Mouse (Mus musculus): Measurements from ENCODE around the gene Ncoa1. TPM values are rescaled to one million over a fixed set of nuclear protein-coding genes. Genes with fewer than 3 reads are reported as not detected.

Gene Ncoa1
- polyA plus RNA-seq, 1 experiment from 2014 or later: 7.2 TPM

DNA sequence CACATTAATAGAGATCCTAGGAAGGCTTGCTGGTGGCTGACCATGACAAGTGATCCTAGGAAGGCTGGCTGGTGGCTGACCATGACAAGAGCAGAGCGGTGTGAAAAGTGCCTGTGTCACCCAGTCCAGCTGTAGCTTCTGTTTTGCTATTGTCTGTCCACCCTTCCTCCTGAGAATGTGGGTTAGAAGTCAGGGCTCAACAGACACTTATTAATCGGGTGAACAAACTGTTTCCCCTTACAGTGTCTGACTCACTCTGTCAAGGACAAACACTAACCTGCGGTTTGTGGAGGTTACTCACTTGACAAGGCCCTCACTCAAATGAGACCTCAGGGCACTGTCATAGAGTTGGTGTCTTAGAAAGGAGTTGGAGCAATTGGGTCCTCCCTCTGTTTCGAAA lies 278.3 kb downstream of the Ncoa1 start:
- WGBS: 92% methylated on average over 4 of the region's 4 CpGs
- DNase-seq (ENCODE audit: low spot score): no peak
- H3K9ac ChIP-seq (ENCODE audit: low read depth, low read length): no peak overlapping the region

More for the DNA sequence above, 278.3 kb downstream of the Ncoa1 start:
- Histone ChIP-seq H3K4me2 (replicated peaks; ENCODE audit: low read depth, low read length) (no peak overlapping the region), H3K27me3 (ENCODE audit: control insufficient read depth, insufficient read depth, low read length) (no peaks in the 10 kb centered on the region), H3K4me3 (ENCODE audit: low read depth, low read length) (no peak overlapping the region), H3K4me1 (replicated peaks; ENCODE audit: control insufficient read depth, insufficient read depth, low read length) (no peaks in the 10 kb centered on the region), H3K9me3 (ENCODE audit: control insufficient read depth, low read length) (no peaks in the 10 kb centered on the region), H3K36me3 (ENCODE audit: control insufficient read depth, insufficient read depth, low read length) (no peaks in the 10 kb centered on the region), H3K27ac (ENCODE audit: low read depth, low read length) (no peak overlapping the region)
- no peak for ATAC-seq (ENCODE audit: low FRiP score)

Other genes with a start within 250 kb of the Ncoa1 start
- gene Ptrhd1, start 243.2 kb downstream of the Ncoa1 start, polyA plus RNA-seq (2014; fragmentation: Nextera tagmentation; extraction: Ambion mirVana): 5.5 and 6.2 TPM in 2 replicates
- gene Cenpo, start 242.9 kb downstream of the Ncoa1 start, polyA plus RNA-seq (2014; fragmentation: Nextera tagmentation; extraction: Ambion mirVana): 17.2 and 20.7 TPM in 2 replicates
- 19.3 and 20.6 TPM in 2 replicates for gene Itsn2, start 115.5 kb upstream of the Ncoa1 start, polyA plus RNA-seq (2014; fragmentation: Nextera tagmentation; extraction: Ambion mirVana)
- not detected in 2 replicates for gene Gm3625, start 115.7 kb upstream of the Ncoa1 start, polyA plus RNA-seq (2014; fragmentation: Nextera tagmentation; extraction: Ambion mirVana)